Mouse (Mus musculus): Measurements from ENCODE around the gene Bola2.
"Not testable (repeated sequence)": the region's sequence is repeated elsewhere in the genome, so short reads cannot be mapped to it uniquely, and the experiment has no call there.

Gene Bola2

GRCm38 (mm10) chr7:126704121-126704980, 9.2 kb downstream of the Bola2 start:
- in situ Hi-C loops (cut with MboI, MseI) = loop anchor here (5.0 kb wide), 1 partner anchor 73 kb away; the partner anchor contains the start of gene Ypel3

DNA sequence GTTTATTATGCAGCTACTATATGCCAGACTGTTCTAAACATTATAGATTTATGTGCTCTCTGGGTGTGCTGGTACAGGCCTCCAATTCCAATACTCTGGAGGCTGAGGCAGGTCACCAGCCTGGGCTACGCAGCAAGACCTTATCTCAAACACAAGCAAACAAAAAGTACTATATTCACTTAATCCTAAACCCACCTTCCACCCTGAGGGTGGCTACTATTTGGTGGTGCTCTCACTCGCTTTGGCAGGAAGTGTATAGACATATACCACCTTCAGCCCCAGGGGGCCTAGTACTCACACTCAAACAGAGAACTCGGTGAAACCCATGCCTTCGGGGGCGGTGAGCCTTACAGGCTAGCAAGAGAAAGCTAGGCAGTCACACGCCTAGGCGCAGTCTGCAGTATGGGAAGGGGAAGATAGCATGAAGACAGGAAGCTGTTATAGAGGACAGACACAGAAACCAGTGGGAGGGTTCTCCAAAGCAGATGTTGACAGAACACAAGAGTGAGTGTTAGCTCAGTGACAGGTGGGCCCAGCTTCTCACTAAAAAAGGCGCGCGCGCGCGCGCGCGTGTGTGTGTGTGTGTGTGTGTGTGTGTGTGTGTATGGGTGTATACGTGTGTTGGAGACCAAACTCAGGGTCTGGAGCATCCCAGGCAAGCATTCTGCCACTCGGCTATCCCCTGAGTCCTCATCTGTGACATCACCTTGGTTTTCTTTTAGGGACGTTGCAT, 12.4 kb downstream of the Bola2 start, which contains the start of gene Coro1a:
Gene Coro1a (minus strand): TSS at position 346 of the 733 bp plus-strand sequence.
- in situ Hi-C loops (cut with MboI, MseI) = no loop called here

DNA sequence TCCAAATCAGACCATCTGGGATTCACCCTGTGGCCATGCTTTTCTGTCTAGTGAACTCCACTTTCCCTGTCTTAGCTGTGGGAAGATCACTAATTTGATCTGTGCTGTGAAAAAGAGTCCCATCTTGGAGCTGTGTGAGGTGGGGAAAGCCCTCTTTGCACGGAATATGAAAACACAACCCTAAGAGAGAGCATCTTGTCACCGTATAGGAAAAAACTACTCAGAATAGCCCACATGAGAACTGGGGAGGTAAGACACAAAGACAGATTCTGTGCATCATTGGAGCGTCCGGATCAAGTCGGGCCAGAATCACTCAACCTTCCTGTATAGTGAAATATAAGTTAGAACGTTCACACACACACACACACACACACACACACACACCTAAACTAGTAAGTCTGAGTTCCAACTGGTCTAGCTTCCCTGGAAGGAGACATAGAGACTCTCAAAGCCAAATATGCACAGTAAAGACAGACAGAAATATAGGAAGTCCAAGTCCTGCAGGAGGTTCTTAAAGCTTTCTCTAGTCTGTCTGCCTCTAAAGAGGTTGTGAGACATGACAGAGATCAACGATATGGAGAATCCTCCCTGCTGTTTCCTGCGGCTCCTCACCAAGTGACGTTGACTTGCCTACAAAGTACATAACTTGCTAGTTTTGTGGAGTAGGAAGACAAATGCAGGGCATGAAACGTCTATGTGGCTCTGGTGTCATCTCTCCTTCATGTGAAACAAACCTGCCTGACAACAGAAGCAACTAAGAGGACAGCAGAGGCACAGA, 13.2 kb downstream of the Bola2 start:
- in situ Hi-C loops (cut with MboI, MseI) = no loop called here

DNA sequence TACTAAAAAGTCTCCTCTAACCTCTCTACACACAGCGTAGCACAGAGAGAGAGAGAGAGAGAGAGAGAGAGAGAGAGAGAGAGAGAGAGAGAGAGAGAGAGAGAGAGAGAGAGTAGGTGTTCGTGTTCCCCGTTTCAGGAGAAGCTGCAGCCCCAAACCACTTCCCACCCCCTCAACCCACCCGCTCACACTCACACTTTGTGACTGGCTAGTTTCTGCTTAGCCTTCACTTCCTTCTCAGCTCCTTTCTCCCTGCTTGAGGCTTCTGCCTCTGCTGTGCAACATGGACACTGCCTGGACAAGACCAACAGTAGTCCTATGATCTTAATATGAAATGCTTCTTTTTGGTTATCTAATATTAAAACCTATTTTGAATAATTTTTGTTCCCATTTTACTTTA, 15.1 kb downstream of the Bola2 start:
- in situ Hi-C loops (cut with MboI, MseI) = no loop called here

GRCm38 (mm10) chr7:126711910-126712309, 16.7 kb downstream of the Bola2 start:
- in situ Hi-C loops (cut with MboI, MseI) = no loop called here

DNA sequence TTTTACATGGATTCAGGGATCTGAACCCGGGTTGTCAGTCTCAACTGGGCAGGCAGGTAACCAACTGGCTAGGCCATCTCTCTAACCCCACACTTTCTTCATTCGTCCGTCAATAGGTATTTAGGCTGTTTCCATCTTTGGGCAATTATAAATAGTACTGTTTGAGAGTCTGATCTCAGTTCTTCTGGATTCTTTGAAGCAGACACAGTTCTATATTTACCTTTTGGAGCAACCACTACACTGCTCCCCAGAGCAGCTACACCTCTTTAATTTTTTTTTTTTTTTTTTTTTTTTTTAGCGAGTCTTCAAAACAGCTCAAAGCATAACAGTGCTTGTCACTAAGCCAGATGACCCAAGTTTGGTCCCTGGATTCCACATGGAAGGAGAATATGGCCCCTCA, 20.5 kb downstream of the Bola2 start:
- in situ Hi-C loops (cut with MboI, MseI) = no loop called here

DNA sequence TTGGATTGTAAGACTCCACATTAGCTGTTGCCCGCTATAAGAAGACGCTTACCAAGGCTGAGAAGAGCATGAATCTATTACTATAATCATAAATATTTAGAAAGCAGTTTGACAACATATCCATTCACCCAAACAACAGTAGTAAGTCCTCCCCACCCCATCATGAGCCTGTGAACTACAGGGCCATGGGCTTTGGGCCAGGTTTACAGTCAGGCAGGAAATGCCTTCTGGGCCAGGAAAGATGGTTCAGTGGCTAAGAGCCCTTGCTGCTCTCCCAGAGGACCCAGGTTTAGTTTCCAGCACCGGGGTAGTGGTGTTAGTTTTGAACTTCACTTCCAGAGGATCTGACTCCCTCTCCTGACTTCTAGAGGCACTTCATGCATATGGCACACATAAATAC, 22.4 kb downstream of the Bola2 start:
- in situ Hi-C loops (cut with MboI, MseI) = no loop called here

DNA sequence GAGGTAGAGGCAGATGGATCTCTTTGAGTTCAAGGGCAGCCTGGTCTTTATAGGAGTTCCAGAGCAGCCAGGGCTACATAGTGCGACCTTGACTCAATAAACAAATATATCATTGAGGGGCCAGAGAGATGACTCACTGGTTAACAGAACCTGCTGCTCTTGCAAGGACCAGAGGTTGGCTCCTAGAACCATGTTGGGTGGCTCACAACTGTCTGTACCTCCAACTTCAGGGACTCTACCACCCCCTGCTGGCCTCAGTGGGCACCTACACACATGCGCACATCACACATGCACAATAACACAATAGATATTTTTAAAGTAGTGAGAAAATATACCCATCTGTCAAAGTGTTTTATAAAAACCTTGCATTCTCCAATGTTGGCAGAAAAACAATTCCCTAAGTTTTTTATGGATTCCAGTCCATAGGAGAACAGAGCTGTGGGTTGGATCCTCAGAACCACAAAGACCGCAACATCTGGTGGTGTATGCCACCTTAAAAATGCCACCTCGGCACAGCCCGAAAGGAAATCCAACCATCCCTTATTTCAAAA, 23.7 kb downstream of the Bola2 start:
- in situ Hi-C loops (cut with MboI, MseI) = no loop called here

GRCm38 (mm10) chr7:126721635-126722034, 26.4 kb downstream of the Bola2 start:
- in situ Hi-C loops (cut with MboI, MseI) = no loop called here

GRCm38 (mm10) chr7:126725077-126725476, 29.9 kb downstream of the Bola2 start:
- in situ Hi-C loops (cut with MboI, MseI) = no loop called here

DNA sequence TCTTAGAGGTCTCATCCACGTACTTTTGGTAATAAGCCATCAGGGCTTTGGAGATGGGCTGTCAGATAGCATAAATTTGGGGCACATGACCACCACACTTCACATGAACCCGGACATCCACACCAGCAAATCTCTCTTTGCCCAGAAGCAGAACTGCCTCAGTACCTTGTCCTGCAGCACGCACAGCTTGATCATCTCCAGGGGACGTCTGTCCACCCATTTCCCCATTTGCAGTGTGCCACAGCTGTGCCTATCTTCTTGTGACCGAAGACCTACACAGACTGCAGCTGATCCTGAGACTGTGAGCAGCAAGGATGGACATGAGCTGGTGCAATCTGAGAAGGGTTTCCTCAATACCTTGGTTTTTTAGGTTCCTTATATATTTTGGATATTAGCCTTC, 30.5 kb downstream of the Bola2 start:
- in situ Hi-C loops (cut with MboI, MseI) = no loop called here

DNA sequence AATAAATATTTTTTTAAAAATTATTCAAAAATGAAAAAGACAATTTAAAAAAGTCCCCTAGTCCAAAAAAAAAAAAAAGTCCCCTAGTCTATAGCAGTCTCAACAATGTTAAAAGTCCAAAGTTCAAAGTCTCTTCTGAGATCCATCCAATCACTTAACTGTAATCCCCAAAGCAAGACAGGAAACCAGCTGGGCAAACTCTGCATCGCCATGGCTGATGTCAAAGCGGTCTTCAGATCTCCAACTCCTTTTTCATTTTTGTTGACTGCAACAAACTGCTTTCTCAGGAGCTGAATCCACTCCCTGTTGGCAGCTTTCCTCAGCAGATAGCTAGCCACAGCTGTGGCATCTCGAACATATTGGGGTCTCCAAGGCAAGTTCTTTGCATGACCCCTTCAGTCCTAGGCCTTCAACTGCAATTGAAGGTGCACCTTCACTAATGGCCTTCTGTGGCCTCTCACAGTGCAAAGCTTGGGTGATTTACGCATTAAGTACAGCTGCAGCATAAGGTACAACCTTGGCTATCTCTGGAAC, 35.1 kb downstream of the Bola2 start:
- in situ Hi-C loops (cut with MboI, MseI) = not testable (repeated sequence)

- in situ Hi-C loops (cut with MboI, MseI) = no loop called here
These were observed 40.9 kb downstream of the Bola2 start for GRCm38 (mm10) chr7:126736122-126736521.

GRCm38 (mm10) chr7:126739551-126739950, 44.4 kb downstream of the Bola2 start:
- in situ Hi-C loops (cut with MboI, MseI) = no loop called here

DNA sequence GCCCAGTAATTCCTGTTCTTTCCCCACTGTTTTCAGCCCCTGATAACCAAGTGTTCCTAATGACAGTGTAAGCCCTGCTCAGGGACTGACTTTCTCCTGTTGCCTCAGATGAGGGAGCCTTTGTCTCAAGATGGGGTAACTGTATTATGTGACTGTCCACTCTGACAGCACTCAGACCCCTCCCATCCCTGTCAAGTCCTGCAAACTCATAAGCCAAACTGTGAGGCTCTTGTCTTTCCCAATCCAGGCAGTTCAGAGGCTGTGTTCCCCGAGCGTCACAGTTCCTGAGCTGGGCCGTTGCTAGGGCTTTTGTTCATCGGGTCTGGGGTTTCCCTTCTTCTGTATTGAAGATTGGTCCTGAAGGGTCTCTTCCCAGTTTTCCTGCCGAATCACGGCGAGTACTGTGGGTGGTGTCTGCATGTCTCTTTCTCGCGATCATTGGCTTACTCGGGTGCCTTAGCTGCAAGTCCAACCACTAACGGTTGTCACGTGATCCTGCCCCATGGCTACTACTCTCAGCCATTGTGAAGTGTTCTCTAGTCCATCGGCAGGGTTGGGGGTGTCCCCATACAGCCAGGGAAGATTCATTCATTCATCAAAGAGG, 45.0 kb downstream of the Bola2 start:
- in situ Hi-C loops (cut with MboI, MseI) = no loop called here

- in situ Hi-C loops (cut with MboI, MseI) = no loop called here
These were observed 45.8 kb downstream of the Bola2 start for GRCm38 (mm10) chr7:126740977-126741376.

GRCm38 (mm10) chr7:126741452-126741851, 46.3 kb downstream of the Bola2 start:
- in situ Hi-C loops (cut with MboI, MseI) = no loop called here

GRCm38 (mm10) chr7:126741964-126742482, 46.8 kb downstream of the Bola2 start:
- in situ Hi-C loops (cut with MboI, MseI) = no loop called here

DNA sequence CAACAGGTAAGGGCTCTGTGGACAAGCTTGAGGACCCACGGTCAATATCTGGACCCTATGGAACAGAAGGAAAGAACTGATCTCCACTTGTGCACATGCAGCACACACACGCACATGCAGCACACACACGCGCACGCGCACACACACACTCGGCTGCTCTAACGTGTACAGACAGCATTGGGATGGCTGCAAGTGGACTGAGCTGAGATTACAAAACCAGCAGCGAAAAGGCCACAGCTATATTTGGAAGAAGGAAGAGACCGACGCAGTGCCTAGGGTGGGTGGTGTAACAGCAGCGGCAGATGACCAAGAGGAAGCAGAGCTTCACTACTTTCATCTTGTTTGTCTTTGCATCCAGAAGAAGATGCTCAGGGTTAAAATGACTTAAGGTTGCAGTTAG, 50.9 kb downstream of the Bola2 start:
- in situ Hi-C loops (cut with MboI, MseI) = no loop called here

DNA sequence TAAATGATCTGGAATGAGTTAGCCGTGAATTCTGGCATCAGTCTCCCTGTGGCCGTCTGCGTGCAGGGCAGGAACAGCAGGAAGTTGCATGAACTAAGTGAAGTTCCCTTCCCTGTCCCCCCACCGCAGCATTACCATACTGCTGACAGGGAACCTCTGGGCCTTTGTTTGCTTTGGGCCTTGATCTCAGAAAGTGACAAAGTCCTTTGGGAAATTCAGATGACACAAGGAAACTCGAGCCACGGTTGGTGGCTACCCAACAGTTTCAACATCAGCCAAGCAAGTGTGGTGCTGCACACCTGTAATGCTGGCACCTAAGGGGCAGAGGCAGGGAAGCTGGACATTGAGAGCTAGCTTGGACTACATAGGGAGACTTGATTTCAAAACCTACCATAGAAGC, 51.6 kb downstream of the Bola2 start:
- in situ Hi-C loops (cut with MboI, MseI) = no loop called here

- in situ Hi-C loops (cut with MboI, MseI) = no loop called here
These were observed 53.6 kb downstream of the Bola2 start for GRCm38 (mm10) chr7:126748824-126749223.
